Mouse (Mus musculus): ENCODE measurements around the gene Grin2c.

DNA sequence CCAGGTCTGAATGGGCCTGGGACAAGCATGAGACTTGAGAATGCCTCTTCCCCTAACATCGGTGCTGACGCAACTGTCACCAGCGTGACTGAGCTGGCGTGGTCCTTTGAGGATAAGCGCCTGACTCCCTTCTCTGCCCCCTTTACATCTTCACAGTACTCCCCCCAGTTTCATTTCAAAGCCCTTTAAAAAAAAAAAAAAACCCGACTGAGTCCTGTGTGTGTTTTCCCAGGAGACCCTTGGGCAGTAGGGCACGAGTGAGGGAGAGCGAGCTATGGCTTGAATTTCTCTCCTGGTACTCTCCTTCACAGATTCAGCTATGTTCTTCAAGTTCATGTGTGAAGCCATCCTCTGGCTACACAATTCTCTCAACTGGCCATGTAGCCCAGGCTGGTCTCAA, 31.1 kb upstream of the Grin2c start:
- no peak for TF ChIP-seq CTCF (IDR thresholded peaks at IDR 0.05; ENCODE audit: extremely low read depth, insufficient read length, insufficient replicate concordance, low read depth, low read length)
- no peak for TF ChIP-seq POLR2A (IDR thresholded peaks at IDR 0.05; ENCODE audit: low read depth, low read length)

Measured in small intestine, adult 2 months (tissue).